Comparison of ENCODE assay signal across 16 mouse cellular contexts in genomic region chr6:128095131-128095530, GRCm38 (mm10). TPM values are rescaled to one million over a fixed set of nuclear protein-coding genes. Genes with fewer than 3 reads are reported as not detected.
DNase-seq lines count a peak whose midpoint lies in the region; ATAC-seq and TF ChIP-seq lines count a peak whose summit lies in the region.
"Had no signal": no experiment of that assay in that cellular context is flagged by ENCODE, and none has a peak within 500 bp of the region (broad histone marks: within the 10 kb centered on the region; RNA-seq: fewer than 3 reads in every experiment).

No protein-coding gene starts in this region.

- no peak for TF ChIP-seq CTCF in forebrain, postnatal 0 days (IDR thresholded peaks at IDR 0.05; ENCODE audit: low read depth)

- DNase-seq in forebrain, postnatal 0 days: peak; percentile 73
- no peak for DNase-seq in forebrain, embryonic 10.5 days (ENCODE audit: extremely low spot score, low spot score)
- DNase-seq in left cerebral cortex, adult 18-20 months (ENCODE audit: low spot score in 2 of 2): peak; percentile 44 to 50
- no peak for DNase-seq in left cerebral cortex, postnatal 10 days (ENCODE audit: extremely low spot score in 1 of 2, low spot score in 2 of 2)
- DNase-seq in cerebellum, postnatal 14 days: peak; percentile 75 to 76
- DNase-seq in right cerebral cortex, postnatal 36 days (ENCODE audit: low spot score in 2 of 2): peak; percentile 47 to 58
- DNase-seq in heart, adult 9 months (ENCODE audit: low spot score in 2 of 2): no peak
- DNase-seq: adrenal gland, adult 2 months; embryo, embryonic 11 days; kidney, postnatal 25 days had no signal

- no peak overlapping the region for H3K9ac ChIP-seq in forebrain, postnatal 0 days
- H3K9ac ChIP-seq in midbrain, embryonic 15.5 days: no peak overlapping the region
- H3K9ac ChIP-seq: heart, embryonic 15.5 days; lung, embryonic 15.5 days had no signal

- no peaks in the 10 kb centered on the region for H3K9me3 ChIP-seq in forebrain, postnatal 0 days (ENCODE audit: low read length)
- H3K9me3 ChIP-seq in forebrain, embryonic 10.5 days: no peaks in the 10 kb centered on the region
- no peaks in the 10 kb centered on the region for H3K9me3 ChIP-seq in midbrain, embryonic 15.5 days
- H3K9me3 ChIP-seq: heart, embryonic 15.5 days; lung, embryonic 15.5 days had no signal

- H3K4me3 ChIP-seq in forebrain, postnatal 0 days (ENCODE audit: low read depth, low read length): no peak overlapping the region
- no peak overlapping the region for H3K4me3 ChIP-seq in forebrain, embryonic 10.5 days
- no peak overlapping the region for H3K4me3 ChIP-seq in midbrain, embryonic 15.5 days
- H3K4me3 ChIP-seq: heart, embryonic 15.5 days; lung, embryonic 15.5 days had no signal

- intact Hi-C loops in left cerebral cortex, postnatal 10 days (cut with DNase I): no loop called here

- no peak overlapping the region for H3K4me2 ChIP-seq in forebrain, postnatal 0 days (ENCODE audit: low read depth)
- no peak overlapping the region for H3K4me2 ChIP-seq in midbrain, embryonic 15.5 days
- H3K4me2 ChIP-seq: heart, embryonic 15.5 days; lung, embryonic 15.5 days had no signal

- peak; percentile 25; the same call in 1 of the 2 replicates for ATAC-seq in forebrain, postnatal 0 days
- no peak for ATAC-seq in midbrain, embryonic 15.5 days (replicated peaks)
- ATAC-seq: intestine, embryonic 16.5 days; midbrain, embryonic 16.5 days had no signal

- no peaks in the 10 kb centered on the region for H3K27me3 ChIP-seq in forebrain, postnatal 0 days (ENCODE audit: insufficient read depth, low read length)
- no peaks in the 10 kb centered on the region for H3K27me3 ChIP-seq in forebrain, embryonic 10.5 days (ENCODE audit: poor library complexity, severe bottlenecking)
- H3K27me3 ChIP-seq in midbrain, embryonic 15.5 days (replicated peaks): no peaks in the 10 kb centered on the region
- H3K27me3 ChIP-seq: heart, embryonic 15.5 days; lung, embryonic 15.5 days had no signal

- no peaks in the 10 kb centered on the region for H3K36me3 ChIP-seq in forebrain, postnatal 0 days (ENCODE audit: insufficient read depth)
- no peaks in the 10 kb centered on the region for H3K36me3 ChIP-seq in forebrain, embryonic 10.5 days (replicated peaks)
- H3K36me3 ChIP-seq in midbrain, embryonic 15.5 days (replicated peaks): no peaks in the 10 kb centered on the region
- H3K36me3 ChIP-seq: G1E; heart, embryonic 15.5 days; lung, embryonic 15.5 days had no signal

- H3K27ac ChIP-seq in forebrain, postnatal 0 days (ENCODE audit: low read depth, low read length): no peak overlapping the region
- H3K27ac ChIP-seq in forebrain, embryonic 10.5 days: no peak overlapping the region
- no peak overlapping the region for H3K27ac ChIP-seq in midbrain, embryonic 15.5 days
- H3K27ac ChIP-seq: heart, embryonic 15.5 days; lung, embryonic 15.5 days had no signal

- 60% methylated on average over 10 of the region's 10 CpGs for WGBS in forebrain, postnatal 0 days
- WGBS in forebrain, embryonic 10.5 days: 95% methylated on average over 10 of the region's 10 CpGs
- WGBS in midbrain, embryonic 15.5 days: 84% methylated on average over 10 of the region's 10 CpGs

- H3K4me1 ChIP-seq in forebrain, postnatal 0 days (ENCODE audit: insufficient read depth): peaks cover 6% of the 10 kb centered on the region
- peaks cover 16% of the 10 kb centered on the region for H3K4me1 ChIP-seq in forebrain, embryonic 10.5 days
- H3K4me1 ChIP-seq in midbrain, embryonic 15.5 days: peaks cover 12% of the 10 kb centered on the region; the same call in 1 of the 2 replicates

RNA-seq across cellular contexts. Expression of gene Tspan9, which starts 48.3 kb away (rescaled TPM):
- 140 and 150 TPM in 2 replicates for total RNA-seq in forebrain, postnatal 0 days (2014; rRNA removed)
- polyA plus RNA-seq in forebrain, postnatal 0 days (2015; fragmentation: Nextera tagmentation; extraction: Ambion mirVana): 52.7 and 63.9 TPM in 2 replicates
- 39.4 and 41.3 TPM in 2 replicates for polyA plus RNA-seq in forebrain, embryonic 10.5 days (2016; fragmentation: Nextera tagmentation; extraction: Ambion mirVana)
- 10 to 100 TPM; 53.5 to 53.8 TPM for total RNA-seq in left cerebral cortex, adult 18-20 months (2021)
- total RNA-seq in left cerebral cortex, postnatal 10 days (2021): 10 to 100 TPM; 84.7 to 89.1 TPM
- 33.9 and 42.1 TPM in 2 replicates for polyA plus RNA-seq in midbrain, embryonic 15.5 days (2015; fragmentation: Nextera tagmentation; extraction: Ambion mirVana)
- polyA plus RNA-seq: G1E had no signal

Comparison
In these comparisons a context has a peak if more than half of its experiments do, and no peak if none do; other contexts are left out.
1. DNase-seq: peak in forebrain, postnatal 0 days (single experiment), left cerebral cortex, adult 18-20 months (2 of 2), cerebellum, postnatal 14 days (2 of 2) and right cerebral cortex, postnatal 36 days (2 of 2); none in forebrain, embryonic 10.5 days (single experiment), left cerebral cortex, postnatal 10 days (0 of 2) and heart, adult 9 months (0 of 2).